Mouse (Mus musculus): ENCODE measurements around the gene Ift74. TPM values are rescaled to one million over a fixed set of nuclear protein-coding genes. Genes with fewer than 3 reads are reported as not detected.

Ift74 gene
- polyA plus RNA-seq, 1 experiment: 11.0 TPM

- no peak overlapping the region for H3K27ac ChIP-seq (ENCODE audit: insufficient read depth, low read depth, low read length)
- H3K4me1 ChIP-seq (ENCODE audit: control insufficient read depth, insufficient read depth, low read length): no peaks in the 10 kb centered on the region
- H3K4me3 ChIP-seq (ENCODE audit: insufficient read depth, low read length): no peak overlapping the region
- TF ChIP-seq POLR2A (IDR thresholded peaks at IDR 0.05; ENCODE audit: borderline replicate concordance, low read depth, low read length): no peak
- no peak for TF ChIP-seq CTCF (IDR thresholded peaks at IDR 0.05; ENCODE audit: low read depth, low read length)
Observed at GRCm38 (mm10) chr4:94737326-94738295, 123.3 kb downstream of the Ift74 start.

- Histone ChIP-seq H3K4me3 (ENCODE audit: insufficient read depth, low read length) (no peak within 1 kb of the TSS), H3K27ac (ENCODE audit: insufficient read depth, low read depth, low read length) (no peak within 1 kb of the TSS), H3K4me1 (ENCODE audit: control insufficient read depth, insufficient read depth, low read length) (no peaks in the 10 kb centered on the region)
- no peak for TF ChIP-seq CTCF (IDR thresholded peaks at IDR 0.05; ENCODE audit: low read depth, low read length)
Observed at GRCm38 (mm10) chr4:94738838-94739731, 124.8 kb downstream of the Ift74 start, which contains the start of gene Tek. Gene Tek (plus strand): TSS chr4:94739289.

- TF ChIP-seq CTCF (IDR thresholded peaks at IDR 0.05; ENCODE audit: low read depth, low read length): no peak
- TF ChIP-seq POLR2A (IDR thresholded peaks at IDR 0.05; ENCODE audit: borderline replicate concordance, low read depth, low read length): no peak
- no peak overlapping the region for H3K27ac ChIP-seq (ENCODE audit: insufficient read depth, low read depth, low read length)
- no peaks in the 10 kb centered on the region for H3K4me1 ChIP-seq (ENCODE audit: control insufficient read depth, insufficient read depth, low read length)
- no peak overlapping the region for H3K4me3 ChIP-seq (ENCODE audit: insufficient read depth, low read length)
Observed at GRCm38 (mm10) chr4:94741824-94742223, 127.5 kb downstream of the Ift74 start.

Other genes with a start within 250 kb of the Ift74 start
- gene Gm10306, start 57.9 kb upstream of the Ift74 start, polyA plus RNA-seq (2012; ENCODE audit: insufficient read depth, insufficient read length, missing spikeins): not detected in 2 replicates
- gene Caap1, start 57.7 kb upstream of the Ift74 start, polyA plus RNA-seq (2012; ENCODE audit: insufficient read depth, insufficient read length, missing spikeins): 8.9 and 11.9 TPM in 2 replicates
- 44.9 and 47.6 TPM in 2 replicates for gene Plaa, start 11.2 kb upstream of the Ift74 start, polyA plus RNA-seq (2012; ENCODE audit: insufficient read depth, insufficient read length, missing spikeins)
- not detected in 2 replicates for gene Lrrc19, start 35.7 kb downstream of the Ift74 start, polyA plus RNA-seq (2012; ENCODE audit: insufficient read depth, insufficient read length, missing spikeins)
- gene Tek, start 124.8 kb downstream of the Ift74 start, polyA plus RNA-seq (2012; ENCODE audit: insufficient read depth, insufficient read length, missing spikeins): not detected in 2 replicates